8 mouse cellular contexts compared by ENCODE assay signal in the genomic region with DNA sequence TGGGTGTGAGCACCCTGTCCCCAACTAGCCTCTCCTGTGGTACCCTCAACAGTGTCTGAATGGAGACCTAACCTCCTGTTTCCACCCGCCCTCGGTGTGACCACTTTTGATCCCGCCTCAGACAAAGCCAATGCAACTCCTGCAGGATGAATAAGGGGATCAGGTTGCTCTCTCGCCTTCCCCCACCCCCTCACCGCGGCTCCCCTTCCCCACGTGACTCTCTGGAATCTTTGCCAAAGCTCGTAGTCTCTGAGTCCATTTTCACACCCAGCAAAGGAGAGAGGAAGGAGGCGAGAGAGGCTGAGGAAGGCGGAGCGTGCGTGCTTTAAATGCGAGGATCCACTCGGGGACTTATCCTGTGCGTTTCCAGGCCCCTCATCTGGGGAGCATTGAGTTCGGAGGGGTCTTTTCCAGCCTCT. TPM values are rescaled to one million over a fixed set of nuclear protein-coding genes. Genes with fewer than 3 reads are reported as not detected.
DNase-seq lines count a peak whose midpoint lies in the region; ATAC-seq lines count a peak whose summit lies in the region.

A gene (plus strand): TSS at position 389 of the 419 bp plus-strand sequence.

- WGBS in hindbrain, embryonic 14.5 days: 1% methylated on average over 16 of the region's 16 CpGs
- WGBS in limb, embryonic 10.5 days: under 1% methylated on average over 16 of the region's 16 CpGs
- WGBS in midbrain, embryonic 16.5 days: under 1% methylated on average over 16 of the region's 16 CpGs

- H3K27me3 ChIP-seq in hindbrain, embryonic 14.5 days (ENCODE audit: control insufficient read depth, insufficient read depth, low read length): 0 out of 2 replicates have a peak, but pooled peaks cover 6% of the 10 kb centered on the region
- 0 out of 2 replicates have a peak, but pooled peaks cover 18% of the 10 kb centered on the region for H3K27me3 ChIP-seq in limb, embryonic 10.5 days (ENCODE audit: low read depth, poor library complexity, severe bottlenecking)
- H3K27me3 ChIP-seq in midbrain, embryonic 16.5 days (ENCODE audit: control insufficient read depth, insufficient read depth, low read depth, low read length): no peaks in the 10 kb centered on the region

- H3K36me3 ChIP-seq in hindbrain, embryonic 14.5 days (replicated peaks; ENCODE audit: control insufficient read depth, insufficient read depth): no peaks in the 10 kb centered on the region
- no peaks in the 10 kb centered on the region for H3K36me3 ChIP-seq in limb, embryonic 10.5 days
- H3K36me3 ChIP-seq in midbrain, embryonic 16.5 days (ENCODE audit: control insufficient read depth, insufficient read depth, low read length): no peaks in the 10 kb centered on the region

- H3K4me3 ChIP-seq in hindbrain, embryonic 14.5 days (replicated peaks; ENCODE audit: low read length): peak within 1 kb of the TSS; percentile 61
- peak within 1 kb of the TSS; percentile 67 for H3K4me3 ChIP-seq in limb, embryonic 10.5 days
- H3K4me3 ChIP-seq in midbrain, embryonic 16.5 days (ENCODE audit: low read depth, low read length): peak within 1 kb of the TSS; percentile 68

- H3K9me3 ChIP-seq in hindbrain, embryonic 14.5 days (ENCODE audit: control insufficient read depth, low read length): no peaks in the 10 kb centered on the region
- H3K9me3 ChIP-seq in limb, embryonic 10.5 days (replicated peaks): no peaks in the 10 kb centered on the region
- no peaks in the 10 kb centered on the region for H3K9me3 ChIP-seq in midbrain, embryonic 16.5 days (replicated peaks; ENCODE audit: control insufficient read depth, low read length, poor library complexity, severe bottlenecking)

- peak within 1 kb of the TSS; percentile 84 for H3K4me2 ChIP-seq in hindbrain, embryonic 14.5 days (replicated peaks)
- peak within 1 kb of the TSS; percentile 96 for H3K4me2 ChIP-seq in midbrain, embryonic 16.5 days (ENCODE audit: low read length)

- ATAC-seq in hindbrain, embryonic 14.5 days (ENCODE audit: low FRiP score): peak; percentile 69
- ATAC-seq in midbrain, embryonic 16.5 days: peak; percentile 78

- DNase-seq in cerebellum, postnatal 10 days: peak; percentile 69 to 72
- no peak for DNase-seq in cerebellum, adult 9-11 months
- peak; percentile 22 for DNase-seq in urinary bladder, adult 2 months (ENCODE audit: low spot score)
- DNase-seq in urinary bladder, postnatal 4 days (ENCODE audit: low spot score in 2 of 2): no peak
- peak; percentile 66 for DNase-seq in hindbrain, embryonic 14.5 days (ENCODE audit: low spot score)
- peak; percentile 81 for DNase-seq in limb, embryonic 10.5 days (ENCODE audit: low spot score)
- DNase-seq in thymus, adult 18-20 months: no peak

- peaks cover 13% of the 10 kb centered on the region; the same call in 1 of the 2 replicates for H3K4me1 ChIP-seq in hindbrain, embryonic 14.5 days (replicated peaks; ENCODE audit: control insufficient read depth, insufficient read depth, low read length)
- peaks cover 20% of the 10 kb centered on the region for H3K4me1 ChIP-seq in limb, embryonic 10.5 days
- H3K4me1 ChIP-seq in midbrain, embryonic 16.5 days (ENCODE audit: control insufficient read depth, insufficient read depth, low read length): peaks cover 15% of the 10 kb centered on the region

- H3K9ac ChIP-seq in hindbrain, embryonic 14.5 days: peak within 1 kb of the TSS; percentile 56
- H3K9ac ChIP-seq in midbrain, embryonic 16.5 days (ENCODE audit: low read depth, low read length): peak within 1 kb of the TSS; percentile 67

- H3K27ac ChIP-seq in hindbrain, embryonic 14.5 days: peak within 1 kb of the TSS; percentile 3
- peak within 1 kb of the TSS; percentile 88 for H3K27ac ChIP-seq in limb, embryonic 10.5 days
- H3K27ac ChIP-seq in midbrain, embryonic 16.5 days (ENCODE audit: low read length): peak within 1 kb of the TSS; percentile 60

RNA-seq across cellular contexts. Expression of the gene that starts here (rescaled TPM):
- 3.0 and 3.3 TPM in 2 replicates for polyA plus RNA-seq in urinary bladder, adult 2 months (2012; rRNA removed)
- 7.0 and 9.8 TPM in 2 replicates for polyA plus RNA-seq in hindbrain, embryonic 14.5 days (2014; fragmentation: Nextera tagmentation; extraction: Ambion mirVana)
- 10.1 and 12.8 TPM in 2 replicates for polyA plus RNA-seq in limb, embryonic 10.5 days (2016; fragmentation: Nextera tagmentation; extraction: Ambion mirVana)
- polyA plus RNA-seq in midbrain, embryonic 16.5 days (2015; fragmentation: Nextera tagmentation; extraction: Ambion mirVana): 4.2 and 4.6 TPM in 2 replicates

Comparison
In these comparisons a context has a peak if more than half of its experiments do, and no peak if none do; other contexts are left out.
1. DNase-seq: peak in cerebellum, postnatal 10 days (2 of 2), urinary bladder, adult 2 months (single experiment), hindbrain, embryonic 14.5 days (single experiment) and limb, embryonic 10.5 days (single experiment); none in cerebellum, adult 9-11 months (single experiment), urinary bladder, postnatal 4 days (0 of 2) and thymus, adult 18-20 months (0 of 2).
2. H3K27ac ChIP-seq: peak in every context shown above with its lines; median percentile 88 in limb, embryonic 10.5 days; 60 in midbrain, embryonic 16.5 days; 3 in hindbrain, embryonic 14.5 days.
3. Peak in every context shown above with its lines, with median percentiles within 50 percentile points of each other: H3K4me3 ChIP-seq.